Mouse (Mus musculus) embryo, embryonic 10.5 days (tissue): ENCODE data around the gene Slc22a6.

Experiments used
- DNase-seq: peaks from one replicate; pipeline ENCODE4 v3.0.0-alpha.2; 2015; ENCODE audit warnings: low spot score

The Slc22a6 gene

GRCm38 (mm10) chr19:8617904-8618303 lies at the start of gene Slc22a6:
Gene Slc22a6 (plus strand): TSS chr19:8618039.
- DNase-seq = no peak

DNA sequence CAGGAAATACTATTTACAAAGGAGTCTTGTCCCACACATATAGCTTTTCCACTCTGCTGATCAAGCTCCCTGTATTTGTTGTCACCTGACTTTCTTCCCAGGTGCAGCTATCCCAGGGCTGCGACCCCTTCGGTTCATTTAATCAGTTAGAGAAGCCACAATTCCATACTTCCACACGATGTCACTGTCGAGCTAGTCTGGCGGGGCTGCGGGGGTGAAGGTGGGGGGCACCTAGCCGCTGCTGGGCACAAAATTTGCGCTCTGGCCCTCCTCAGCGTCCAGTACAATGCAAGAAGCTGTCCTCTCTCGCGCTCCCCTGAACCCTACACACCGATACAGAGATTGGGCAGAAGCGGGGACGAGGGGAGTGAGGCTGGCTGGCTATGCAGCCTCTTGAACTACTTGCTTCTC lies 48.4 kb upstream of the Slc22a6 start:
- peak; percentile 72 for DNase-seq

GRCm38 (mm10) chr19:8570341-8571040 lies 47.3 kb upstream of the Slc22a6 start:
- DNase-seq = no peak

DNA sequence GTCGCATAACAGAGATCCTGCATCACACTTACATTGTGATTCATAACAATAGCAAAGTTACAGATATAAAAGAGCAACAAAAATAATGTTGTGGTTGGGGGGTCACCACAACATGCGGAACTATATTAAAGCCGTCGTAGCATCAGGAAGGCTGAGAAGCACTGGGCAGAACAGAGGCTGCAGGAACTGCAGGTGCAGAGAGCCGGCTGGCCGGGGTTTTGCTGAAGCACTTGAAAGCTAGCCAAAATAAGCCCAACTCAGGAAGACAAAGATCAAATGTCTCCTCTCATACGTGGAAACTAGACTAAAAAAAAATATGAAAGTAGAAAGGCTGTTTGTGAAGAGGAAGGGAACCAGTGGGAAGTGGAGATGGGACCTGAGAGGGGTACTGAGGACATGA lies 46.1 kb upstream of the Slc22a6 start:
- DNase-seq = no peak

DNA sequence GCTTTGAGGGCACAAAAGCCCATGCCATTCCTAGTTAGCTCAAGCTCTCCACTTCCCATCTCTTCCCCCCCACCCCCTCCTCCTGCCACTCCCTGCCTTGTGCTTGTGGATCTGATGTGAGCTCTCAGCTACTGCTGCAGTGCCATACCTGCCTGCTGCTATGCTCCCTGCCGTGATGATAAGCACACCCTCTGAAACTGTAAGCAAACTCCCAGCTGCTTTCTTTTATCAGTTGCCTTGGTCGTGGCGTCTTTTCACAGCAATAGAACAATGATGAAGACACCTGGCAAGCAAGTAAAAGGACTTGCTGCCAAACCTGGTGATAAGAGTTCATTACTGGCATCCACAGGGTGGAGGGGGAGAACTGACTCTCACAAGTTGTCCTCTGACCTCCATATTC lies 45.4 kb upstream of the Slc22a6 start:
- DNase-seq = no peak

- no peak for DNase-seq
Observed at GRCm38 (mm10) chr19:8577432-8577831, 40.4 kb upstream of the Slc22a6 start.

DNA sequence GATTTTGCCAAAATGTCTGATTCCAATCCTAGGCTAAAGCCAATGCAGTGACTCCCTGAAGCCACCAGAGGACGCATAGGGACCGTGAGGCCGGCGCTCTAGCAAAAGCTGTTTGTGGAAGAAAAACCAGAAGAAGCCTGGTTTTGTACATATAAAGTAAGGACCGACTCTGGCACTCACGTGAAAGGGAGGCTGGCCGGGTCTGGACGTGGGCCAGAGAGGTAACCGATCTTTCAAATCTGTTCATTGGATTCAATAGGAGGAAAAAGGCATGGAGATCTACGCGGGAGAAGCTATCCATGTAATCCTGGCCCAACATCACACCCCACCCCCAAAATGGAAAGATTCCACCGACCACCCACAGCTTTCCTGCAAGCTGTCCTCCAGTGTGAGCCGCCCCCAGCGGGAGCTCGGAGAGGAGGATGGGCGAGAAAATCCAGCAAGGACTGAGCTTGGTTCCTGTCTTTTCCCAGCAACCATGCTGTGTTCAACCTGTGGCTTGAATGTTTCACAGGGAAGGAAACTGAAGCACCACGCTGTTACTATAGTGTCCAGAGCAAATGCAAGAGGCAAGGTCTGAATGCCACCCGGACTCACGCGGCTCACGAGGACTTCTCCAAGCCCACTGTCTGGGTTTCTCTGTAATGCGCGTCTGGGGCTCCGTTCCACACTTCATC lies 39.4 kb upstream of the Slc22a6 start:
- DNase-seq = peak; percentile 90

DNA sequence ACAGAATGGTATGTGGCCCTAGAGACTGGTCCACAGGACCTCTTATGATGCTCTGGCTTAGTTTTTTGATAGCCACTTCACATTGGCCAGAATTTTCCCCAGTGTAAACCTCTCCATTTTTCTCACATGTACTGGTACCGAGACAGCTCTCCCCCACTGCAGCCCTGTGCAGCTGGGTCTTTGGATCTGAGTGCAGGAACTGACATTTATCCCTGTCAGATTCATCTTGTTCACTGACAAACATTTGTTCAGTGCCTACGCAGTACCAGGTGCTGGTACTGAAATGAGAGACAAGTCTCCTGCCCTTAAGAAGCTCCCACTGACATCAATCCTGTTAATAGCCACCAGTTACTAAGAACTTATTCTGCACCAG lies 38.9 kb upstream of the Slc22a6 start:
- DNase-seq = no peak

DNA sequence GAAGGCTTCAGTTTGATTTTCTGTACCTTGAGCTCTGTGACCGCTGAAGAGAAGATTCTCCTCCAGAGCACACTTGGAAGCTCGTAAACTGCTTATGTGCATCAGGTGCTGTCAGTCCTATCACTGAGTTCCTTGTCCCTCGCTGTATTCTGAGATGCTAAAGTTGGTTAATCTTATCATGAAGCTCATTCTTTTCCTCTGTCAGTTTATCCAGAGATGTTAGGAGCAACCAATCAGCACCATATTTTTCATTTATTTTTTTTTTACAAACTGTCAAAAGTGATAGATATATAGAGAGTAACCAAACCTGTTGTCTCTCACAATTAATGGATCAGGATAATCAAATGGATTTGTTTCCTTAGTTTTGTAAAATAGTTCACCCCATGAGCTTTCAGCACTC lies 32.5 kb upstream of the Slc22a6 start:
- DNase-seq = no peak

DNA sequence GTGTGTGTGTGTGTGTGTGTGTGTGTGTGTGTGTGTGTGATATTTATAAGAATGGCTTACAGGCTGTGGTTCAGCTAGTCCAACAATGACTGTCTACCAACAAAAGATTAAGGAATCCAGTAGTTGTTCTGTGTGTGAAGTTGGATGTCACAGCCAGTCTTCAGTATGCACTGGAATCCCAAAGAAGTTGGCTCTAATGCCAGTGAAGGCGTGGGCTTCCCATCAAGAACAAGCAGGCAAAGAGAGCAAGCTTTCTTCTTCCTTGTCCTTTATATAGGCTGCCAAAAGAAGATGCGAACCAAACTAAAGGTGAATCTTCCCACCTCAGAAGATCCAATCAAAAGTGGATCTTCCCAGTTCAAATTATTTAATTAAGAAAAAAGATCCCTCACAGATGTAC lies 31.9 kb upstream of the Slc22a6 start:
- DNase-seq = no peak

DNA sequence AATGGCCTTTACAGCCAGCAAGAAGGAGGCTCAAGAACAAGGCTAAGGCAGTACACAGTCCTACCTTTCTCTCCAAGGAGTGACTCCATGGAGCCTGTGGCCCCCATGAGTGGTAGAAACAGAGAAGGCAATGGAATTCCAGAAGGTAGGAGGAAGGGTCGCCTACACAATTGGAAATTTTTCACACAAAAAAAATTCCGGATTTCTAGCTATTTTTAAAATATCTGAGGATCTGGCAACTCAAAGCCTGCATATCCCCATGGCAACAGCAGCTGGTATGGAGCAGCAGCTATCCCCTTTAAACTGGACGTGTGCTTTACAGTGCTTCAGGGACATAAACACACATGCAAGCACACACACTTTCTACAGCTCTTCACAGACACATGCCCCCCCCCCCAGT lies 31.5 kb upstream of the Slc22a6 start:
- no peak for DNase-seq

DNA sequence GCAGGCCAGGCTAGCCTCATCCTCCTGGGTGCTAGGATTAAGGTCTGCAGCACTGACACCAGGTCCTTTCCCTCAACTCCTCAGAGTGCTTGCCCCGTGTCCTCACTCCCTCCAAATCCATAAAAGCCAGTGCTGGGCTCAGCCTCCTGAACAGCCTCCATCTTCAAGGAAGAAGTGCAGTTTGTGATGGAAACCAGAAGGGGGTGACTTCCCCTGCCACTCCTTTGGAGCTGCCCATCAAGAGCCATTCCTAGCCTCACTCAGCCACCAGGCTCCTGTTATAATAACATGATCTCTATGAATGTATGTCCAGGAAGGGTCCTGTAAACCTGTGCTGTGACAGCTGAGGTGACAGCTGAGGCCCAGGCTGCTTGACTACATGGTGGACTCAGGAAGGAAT lies 30.5 kb upstream of the Slc22a6 start:
- no peak for DNase-seq

- no peak for DNase-seq
Observed at GRCm38 (mm10) chr19:8590954-8591353, 26.9 kb upstream of the Slc22a6 start, which contains the start of gene Slc22a8. Gene Slc22a8 (plus strand): TSS chr19:8591254.

- DNase-seq = no peak
Observed at GRCm38 (mm10) chr19:8592155-8592554, 25.7 kb upstream of the Slc22a6 start.

GRCm38 (mm10) chr19:8592873-8593408 lies 24.9 kb upstream of the Slc22a6 start:
- DNase-seq = no peak

DNA sequence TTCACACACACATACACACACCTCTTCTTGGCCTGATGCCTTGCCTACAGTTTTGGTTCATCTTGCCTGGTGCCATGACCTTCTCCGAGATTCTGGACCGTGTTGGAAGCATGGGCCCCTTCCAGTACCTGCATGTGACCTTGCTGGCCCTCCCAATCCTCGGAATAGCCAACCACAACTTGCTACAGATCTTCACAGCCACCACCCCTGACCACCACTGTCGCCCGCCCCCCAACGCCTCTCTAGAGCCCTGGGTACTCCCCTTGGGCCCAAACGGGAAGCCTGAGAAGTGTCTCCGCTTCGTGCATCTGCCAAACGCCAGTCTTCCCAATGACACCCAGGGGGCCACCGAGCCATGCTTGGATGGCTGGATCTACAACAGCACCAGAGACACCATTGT lies 24.0 kb upstream of the Slc22a6 start:
- no peak for DNase-seq

- DNase-seq = peak; percentile 49
Observed at GRCm38 (mm10) chr19:8594518-8594917, 23.3 kb upstream of the Slc22a6 start.

GRCm38 (mm10) chr19:8597269-8597668 lies 20.6 kb upstream of the Slc22a6 start:
- DNase-seq = no peak

DNA sequence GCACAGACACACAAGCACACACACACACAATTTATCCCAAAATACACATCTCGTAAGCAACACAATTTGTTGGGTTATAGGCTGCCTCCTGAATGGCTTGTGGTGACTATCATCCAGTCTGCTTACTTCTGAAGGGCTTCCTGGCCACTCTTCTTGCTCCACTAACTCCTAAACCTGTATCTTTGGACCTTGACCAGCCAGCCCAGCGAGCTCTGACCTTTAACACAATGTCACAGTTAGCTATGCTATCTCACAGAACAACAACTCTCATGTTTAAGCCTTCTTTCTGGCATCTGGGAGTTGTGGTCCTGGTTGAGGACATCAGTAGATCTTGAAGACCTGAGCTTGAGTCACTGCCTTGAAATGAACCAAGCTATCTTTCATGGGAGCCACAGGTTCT lies 18.6 kb upstream of the Slc22a6 start:
- no peak for DNase-seq

DNA sequence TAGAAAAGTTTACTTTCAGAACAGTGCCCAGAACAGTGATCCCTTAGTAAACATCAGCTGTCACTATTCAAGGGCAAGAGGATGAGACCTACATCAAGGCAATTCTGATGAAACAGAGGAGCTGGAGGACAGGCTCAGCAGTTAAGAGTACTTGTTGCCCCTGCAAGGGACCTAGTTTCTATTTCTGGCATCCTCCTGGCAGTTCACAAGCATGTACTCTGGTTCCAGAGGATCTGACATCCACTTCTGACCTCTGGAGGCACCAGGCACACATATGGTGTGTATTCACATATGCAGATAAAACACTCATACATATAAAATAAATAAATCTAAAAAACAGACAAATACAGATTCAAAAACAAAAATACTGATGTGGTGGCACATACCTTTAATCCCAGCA lies 15.9 kb upstream of the Slc22a6 start:
- no peak for DNase-seq

- DNase-seq = no peak
Observed at GRCm38 (mm10) chr19:8602914-8603313, 14.9 kb upstream of the Slc22a6 start.

GRCm38 (mm10) chr19:8604536-8605240 lies 13.2 kb upstream of the Slc22a6 start:
- DNase-seq = no peak

- no peak for DNase-seq
Observed at GRCm38 (mm10) chr19:8605241-8605558, 12.6 kb upstream of the Slc22a6 start.
